Mouse (Mus musculus): ENCODE measurements around the gene Atp2a3. TPM values are rescaled to one million over a fixed set of nuclear protein-coding genes. Genes with fewer than 3 reads are reported as not detected.

The Atp2a3 gene
- polyA plus RNA-seq, 1 experiment from 2014 or later: 28.8 TPM

- H3K4me3 ChIP-seq (ENCODE audit: low read length): no peak overlapping the region
- peaks cover 33% of the 10 kb centered on the region for H3K4me1 ChIP-seq (ENCODE audit: control insufficient read depth, insufficient read depth, low read length)
- no peaks in the 10 kb centered on the region for H3K9me3 ChIP-seq (ENCODE audit: control insufficient read depth, low read length)
- H3K4me2 ChIP-seq (ENCODE audit: low read depth, low read length): no peak overlapping the region
- H3K9ac ChIP-seq (ENCODE audit: low read depth, low read length): no peak overlapping the region
- 83% methylated on average over 9 of the region's 9 CpGs for WGBS
- no peaks in the 10 kb centered on the region for H3K36me3 ChIP-seq (ENCODE audit: control insufficient read depth, insufficient read depth, low read length)
- no peak overlapping the region for H3K27ac ChIP-seq (ENCODE audit: low read length)
- no peak for ATAC-seq
- H3K27me3 ChIP-seq (replicated peaks; ENCODE audit: control insufficient read depth, insufficient read depth, low read length): no peaks in the 10 kb centered on the region
Measured at GRCm38 (mm10) chr11:72990688-72991087, 29.7 kb downstream of the Atp2a3 start.

GRCm38 (mm10) chr11:72991961-72992360 lies 31.0 kb downstream of the Atp2a3 start:
- Histone ChIP-seq H3K27me3 (replicated peaks; ENCODE audit: control insufficient read depth, insufficient read depth, low read length) (no peaks in the 10 kb centered on the region), H3K9ac (ENCODE audit: low read depth, low read length) (peak overlapping the region; percentile 30; the same call in 1 of the 2 replicates), H3K36me3 (ENCODE audit: control insufficient read depth, insufficient read depth, low read length) (no peaks in the 10 kb centered on the region), H3K4me3 (ENCODE audit: low read length) (no peak overlapping the region), H3K4me1 (ENCODE audit: control insufficient read depth, insufficient read depth, low read length) (peaks cover 29% of the 10 kb centered on the region), H3K27ac (ENCODE audit: low read length) (peak overlapping the region; percentile 64), H3K9me3 (ENCODE audit: control insufficient read depth, low read length) (no peaks in the 10 kb centered on the region), H3K4me2 (ENCODE audit: low read depth, low read length) (no peak overlapping the region)
- 48% methylated on average over 9 of the region's 9 CpGs for WGBS
- peak; percentile 80 for ATAC-seq

GRCm38 (mm10) chr11:72996346-72996745 lies 35.4 kb downstream of the Atp2a3 start:
- WGBS: 85% methylated on average over 6 of the region's 6 CpGs
- no peaks in the 10 kb centered on the region for H3K9me3 ChIP-seq (ENCODE audit: control insufficient read depth, low read length)
- peaks cover 22% of the 10 kb centered on the region for H3K4me1 ChIP-seq (ENCODE audit: control insufficient read depth, insufficient read depth, low read length)
- H3K4me2 ChIP-seq (ENCODE audit: low read depth, low read length): no peak overlapping the region
- H3K36me3 ChIP-seq (ENCODE audit: control insufficient read depth, insufficient read depth, low read length): no peaks in the 10 kb centered on the region
- no peak overlapping the region for H3K27ac ChIP-seq (ENCODE audit: low read length)
- no peak for ATAC-seq
- H3K27me3 ChIP-seq (replicated peaks; ENCODE audit: control insufficient read depth, insufficient read depth, low read length): no peaks in the 10 kb centered on the region
- no peak overlapping the region for H3K4me3 ChIP-seq (ENCODE audit: low read length)
- H3K9ac ChIP-seq (ENCODE audit: low read depth, low read length): no peak overlapping the region

GRCm38 (mm10) chr11:72996781-72997180 lies 35.8 kb downstream of the Atp2a3 start:
- no peak overlapping the region for H3K4me3 ChIP-seq (ENCODE audit: low read length)
- H3K9me3 ChIP-seq (ENCODE audit: control insufficient read depth, low read length): no peaks in the 10 kb centered on the region
- H3K4me2 ChIP-seq (ENCODE audit: low read depth, low read length): no peak overlapping the region
- WGBS: 85% methylated on average over 2 of the region's 2 CpGs
- ATAC-seq: no peak
- no peak overlapping the region for H3K27ac ChIP-seq (ENCODE audit: low read length)
- H3K4me1 ChIP-seq (ENCODE audit: control insufficient read depth, insufficient read depth, low read length): peaks cover 17% of the 10 kb centered on the region
- no peaks in the 10 kb centered on the region for H3K27me3 ChIP-seq (replicated peaks; ENCODE audit: control insufficient read depth, insufficient read depth, low read length)
- H3K9ac ChIP-seq (ENCODE audit: low read depth, low read length): no peak overlapping the region
- H3K36me3 ChIP-seq (ENCODE audit: control insufficient read depth, insufficient read depth, low read length): no peaks in the 10 kb centered on the region

- peaks cover 12% of the 10 kb centered on the region for H3K4me1 ChIP-seq (ENCODE audit: control insufficient read depth, insufficient read depth, low read length)
- ATAC-seq: no peak
- 58% methylated on average over 13 of the region's 13 CpGs for WGBS
- H3K27me3 ChIP-seq (replicated peaks; ENCODE audit: control insufficient read depth, insufficient read depth, low read length): no peaks in the 10 kb centered on the region
- H3K9ac ChIP-seq (ENCODE audit: low read depth, low read length): no peak overlapping the region
- H3K4me3 ChIP-seq (ENCODE audit: low read length): no peak overlapping the region
- no peak overlapping the region for H3K27ac ChIP-seq (ENCODE audit: low read length)
- H3K4me2 ChIP-seq (ENCODE audit: low read depth, low read length): no peak overlapping the region
- no peaks in the 10 kb centered on the region for H3K36me3 ChIP-seq (ENCODE audit: control insufficient read depth, insufficient read depth, low read length)
- H3K9me3 ChIP-seq (ENCODE audit: control insufficient read depth, low read length): no peaks in the 10 kb centered on the region
Measured at GRCm38 (mm10) chr11:72997529-72998326, 36.8 kb downstream of the Atp2a3 start.

- Histone ChIP-seq H3K27ac (ENCODE audit: low read length) (no peak within 1 kb of the TSS), H3K9me3 (ENCODE audit: control insufficient read depth, low read length) (no peaks in the 10 kb centered on the region), H3K4me3 (ENCODE audit: low read length) (no peak within 1 kb of the TSS), H3K9ac (ENCODE audit: low read depth, low read length) (no peak within 1 kb of the TSS), H3K4me2 (ENCODE audit: low read depth, low read length) (no peak within 1 kb of the TSS), H3K27me3 (replicated peaks; ENCODE audit: control insufficient read depth, insufficient read depth, low read length) (no peaks in the 10 kb centered on the region), H3K4me1 (ENCODE audit: control insufficient read depth, insufficient read depth, low read length) (peaks cover 12% of the 10 kb centered on the region), H3K36me3 (ENCODE audit: control insufficient read depth, insufficient read depth, low read length) (no peaks in the 10 kb centered on the region)
- ATAC-seq: 0 out of 2 replicates have a peak, but pooled peaks have one; percentile 39
- WGBS: 45% methylated on average over 8 of the region's 8 CpGs
Measured at GRCm38 (mm10) chr11:72998771-72999170, 37.8 kb downstream of the Atp2a3 start, which contains the start of gene P2rx1. Gene P2rx1 (plus strand): TSS chr11:72999103.

GRCm38 (mm10) chr11:73001029-73001428 lies 40.1 kb downstream of the Atp2a3 start:
- no peaks in the 10 kb centered on the region for H3K36me3 ChIP-seq (ENCODE audit: control insufficient read depth, insufficient read depth, low read length)
- H3K9me3 ChIP-seq (ENCODE audit: control insufficient read depth, low read length): no peaks in the 10 kb centered on the region
- no peaks in the 10 kb centered on the region for H3K27me3 ChIP-seq (replicated peaks; ENCODE audit: control insufficient read depth, insufficient read depth, low read length)
- H3K9ac ChIP-seq (ENCODE audit: low read depth, low read length): no peak overlapping the region
- no peak overlapping the region for H3K4me2 ChIP-seq (ENCODE audit: low read depth, low read length)
- H3K4me3 ChIP-seq (ENCODE audit: low read length): no peak overlapping the region
- peaks cover 12% of the 10 kb centered on the region for H3K4me1 ChIP-seq (ENCODE audit: control insufficient read depth, insufficient read depth, low read length)
- ATAC-seq: peak; percentile 60; the same call in 1 of the 2 replicates
- 7% methylated on average over 6 of the region's 6 CpGs for WGBS
- H3K27ac ChIP-seq (ENCODE audit: low read length): no peak overlapping the region

GRCm38 (mm10) chr11:73006377-73006776 lies 45.4 kb downstream of the Atp2a3 start:
- no peak overlapping the region for H3K27ac ChIP-seq (ENCODE audit: low read length)
- H3K9me3 ChIP-seq (ENCODE audit: control insufficient read depth, low read length): no peaks in the 10 kb centered on the region
- H3K4me2 ChIP-seq (ENCODE audit: low read depth, low read length): no peak overlapping the region
- no peak overlapping the region for H3K4me3 ChIP-seq (ENCODE audit: low read length)
- ATAC-seq: peak; percentile 73
- no peak overlapping the region for H3K9ac ChIP-seq (ENCODE audit: low read depth, low read length)
- H3K4me1 ChIP-seq (ENCODE audit: control insufficient read depth, insufficient read depth, low read length): no peaks in the 10 kb centered on the region
- no peaks in the 10 kb centered on the region for H3K36me3 ChIP-seq (ENCODE audit: control insufficient read depth, insufficient read depth, low read length)
- 5% methylated on average over 2 of the region's 2 CpGs for WGBS
- no peaks in the 10 kb centered on the region for H3K27me3 ChIP-seq (replicated peaks; ENCODE audit: control insufficient read depth, insufficient read depth, low read length)

- Histone ChIP-seq H3K4me1 (ENCODE audit: control insufficient read depth, insufficient read depth, low read length) (no peaks in the 10 kb centered on the region), H3K36me3 (ENCODE audit: control insufficient read depth, insufficient read depth, low read length) (no peaks in the 10 kb centered on the region), H3K9ac (ENCODE audit: low read depth, low read length) (no peak overlapping the region), H3K9me3 (ENCODE audit: control insufficient read depth, low read length) (no peaks in the 10 kb centered on the region), H3K4me2 (ENCODE audit: low read depth, low read length) (no peak overlapping the region), H3K4me3 (ENCODE audit: low read length) (no peak overlapping the region), H3K27ac (ENCODE audit: low read length) (no peak overlapping the region), H3K27me3 (replicated peaks; ENCODE audit: control insufficient read depth, insufficient read depth, low read length) (no peaks in the 10 kb centered on the region)
- ATAC-seq: no peak
- 81% methylated on average over 3 of the region's 3 CpGs for WGBS
Measured at GRCm38 (mm10) chr11:73007113-73007512, 46.1 kb downstream of the Atp2a3 start.

All from intestine, embryonic 16.5 days (tissue).